Mouse (Mus musculus): ENCODE results near the gene Hist1h2bk. TPM values are rescaled to one million over a fixed set of nuclear protein-coding genes. Genes with fewer than 3 reads are reported as not detected.
A peak's percentile ranks its signal among the peaks of the same experiment; 100 is the strongest.

Hist1h2bk gene
- total RNA-seq, 1 experiment from 2014 or later, result 11.9 TPM

GRCm38 (mm10) chr13:22008707-22009106, 27.0 kb upstream of the Hist1h2bk start:
- no peak for ATAC-seq (ENCODE audit: extremely low read depth, insufficient number of reproducible peaks, low FRiP score, poor library complexity, severe bottlenecking)

- no peak for ATAC-seq (ENCODE audit: extremely low read depth, insufficient number of reproducible peaks, low FRiP score, poor library complexity, severe bottlenecking)
Measured at GRCm38 (mm10) chr13:22009642-22010041, 26.0 kb upstream of the Hist1h2bk start, which contains the start of gene Prss16. Prss16 (minus strand) TSS chr13:22009742.

GRCm38 (mm10) chr13:22013716-22014115, 22.0 kb upstream of the Hist1h2bk start:
- no peak for ATAC-seq (ENCODE audit: extremely low read depth, insufficient number of reproducible peaks, low FRiP score, poor library complexity, severe bottlenecking)

- ATAC-seq (ENCODE audit: extremely low read depth, insufficient number of reproducible peaks, low FRiP score, poor library complexity, severe bottlenecking), result no peak
Measured at GRCm38 (mm10) chr13:22014411-22014845, 21.2 kb upstream of the Hist1h2bk start.

- peak; percentile 85 for ATAC-seq (ENCODE audit: extremely low read depth, insufficient number of reproducible peaks, low FRiP score, poor library complexity, severe bottlenecking)
Measured at GRCm38 (mm10) chr13:22015479-22016450, 19.9 kb upstream of the Hist1h2bk start.

GRCm38 (mm10) chr13:22019934-22020835, 15.5 kb upstream of the Hist1h2bk start:
- no peak for ATAC-seq (ENCODE audit: extremely low read depth, insufficient number of reproducible peaks, low FRiP score, poor library complexity, severe bottlenecking)

- ATAC-seq (ENCODE audit: extremely low read depth, insufficient number of reproducible peaks, low FRiP score, poor library complexity, severe bottlenecking), result peak; percentile 38
Measured at GRCm38 (mm10) chr13:22020901-22021339, 14.8 kb upstream of the Hist1h2bk start.

GRCm38 (mm10) chr13:22021581-22021980, 14.1 kb upstream of the Hist1h2bk start:
- ATAC-seq (ENCODE audit: extremely low read depth, insufficient number of reproducible peaks, low FRiP score, poor library complexity, severe bottlenecking), result no peak

GRCm38 (mm10) chr13:22022241-22022640, 13.4 kb upstream of the Hist1h2bk start:
- ATAC-seq (ENCODE audit: extremely low read depth, insufficient number of reproducible peaks, low FRiP score, poor library complexity, severe bottlenecking), result peak; percentile 66

GRCm38 (mm10) chr13:22026058-22027031, 9.3 kb upstream of the Hist1h2bk start:
- no peak for ATAC-seq (ENCODE audit: extremely low read depth, insufficient number of reproducible peaks, low FRiP score, poor library complexity, severe bottlenecking)

- ATAC-seq (ENCODE audit: extremely low read depth, insufficient number of reproducible peaks, low FRiP score, poor library complexity, severe bottlenecking), result peak; percentile 96
Measured at GRCm38 (mm10) chr13:22028673-22029460, 6.8 kb upstream of the Hist1h2bk start.

- no peak for ATAC-seq (ENCODE audit: extremely low read depth, insufficient number of reproducible peaks, low FRiP score, poor library complexity, severe bottlenecking)
Measured at GRCm38 (mm10) chr13:22029928-22030327, 5.7 kb upstream of the Hist1h2bk start.

GRCm38 (mm10) chr13:22030493-22030892, 5.2 kb upstream of the Hist1h2bk start:
- ATAC-seq (ENCODE audit: extremely low read depth, insufficient number of reproducible peaks, low FRiP score, poor library complexity, severe bottlenecking), result no peak

GRCm38 (mm10) chr13:22033741-22034442, 1.8 kb upstream of the Hist1h2bk start:
- ATAC-seq (ENCODE audit: extremely low read depth, insufficient number of reproducible peaks, low FRiP score, poor library complexity, severe bottlenecking), result no peak

- ATAC-seq (ENCODE audit: extremely low read depth, insufficient number of reproducible peaks, low FRiP score, poor library complexity, severe bottlenecking), result no peak
Measured at GRCm38 (mm10) chr13:22034443-22035266, 1.0 kb upstream of the Hist1h2bk start.

Data from neutrophil, adult 5-6 weeks (primary cell).